Mouse (Mus musculus) erythroblast, embryonic 14.5 days (primary cell): ENCODE results near the gene Pus7l.

Experiments
- GATA1 ChIP-seq: IDR thresholded peaks from 2 replicates; pipeline ENCODE4 v1.6.1; 2012; ENCODE audit warnings: low read length, inconsistent platforms, mixed read lengths
- TAL1 ChIP-seq: IDR thresholded peaks from 3 replicates; pipeline ENCODE4 v1.6.1; 2012; ENCODE audit warnings: low read length, inconsistent platforms, mixed read lengths

DNA sequence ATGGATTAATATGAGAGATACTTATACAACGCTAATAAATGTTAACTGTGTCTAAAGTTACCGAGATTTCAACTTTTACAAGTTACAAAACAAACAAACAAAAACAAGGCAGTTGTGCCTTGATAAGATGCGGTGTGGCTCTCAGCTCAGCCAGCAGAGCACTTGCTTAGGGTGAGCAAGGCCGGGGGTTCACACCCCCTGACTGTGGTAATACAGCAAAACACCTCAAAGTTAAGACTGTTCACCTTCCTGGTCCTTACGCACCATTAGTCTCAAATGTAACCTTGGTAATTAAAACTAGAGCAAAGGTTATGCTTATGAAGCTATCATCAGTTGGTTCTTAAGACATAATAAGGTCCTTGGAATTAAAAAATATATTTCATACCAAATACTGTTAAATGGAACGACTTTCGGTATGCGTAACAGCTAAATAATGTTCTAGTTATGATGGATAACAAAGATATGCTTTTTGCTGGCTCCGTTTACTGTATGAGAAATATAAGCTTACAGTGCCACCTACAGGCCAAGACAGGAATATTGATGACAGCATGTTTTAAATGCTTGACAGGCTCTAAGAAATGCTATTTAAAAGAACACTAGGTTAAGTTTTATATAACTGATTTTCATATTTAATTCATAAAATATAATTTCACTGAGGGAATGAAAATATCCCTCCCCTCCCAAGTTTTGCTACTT, 23.0 kb downstream of the Pus7l start:
- no peak for TF ChIP-seq TAL1
- no peak for TF ChIP-seq GATA1
